Mouse (Mus musculus) liver, embryonic 14.5 days (tissue): ENCODE results near the gene Snrpd3.

Source experiments
- CTCF ChIP-seq: IDR thresholded peaks from 2 replicates; pipeline ENCODE4 v1.5.1; 2016; ENCODE audit warnings: antibody characterized with exemption, low read depth, control low read depth
- EP300 ChIP-seq: IDR thresholded peaks from 2 replicates; pipeline ENCODE4 v1.6.1; 2016; ENCODE audit warnings: antibody characterized with exemption, low read depth

DNA sequence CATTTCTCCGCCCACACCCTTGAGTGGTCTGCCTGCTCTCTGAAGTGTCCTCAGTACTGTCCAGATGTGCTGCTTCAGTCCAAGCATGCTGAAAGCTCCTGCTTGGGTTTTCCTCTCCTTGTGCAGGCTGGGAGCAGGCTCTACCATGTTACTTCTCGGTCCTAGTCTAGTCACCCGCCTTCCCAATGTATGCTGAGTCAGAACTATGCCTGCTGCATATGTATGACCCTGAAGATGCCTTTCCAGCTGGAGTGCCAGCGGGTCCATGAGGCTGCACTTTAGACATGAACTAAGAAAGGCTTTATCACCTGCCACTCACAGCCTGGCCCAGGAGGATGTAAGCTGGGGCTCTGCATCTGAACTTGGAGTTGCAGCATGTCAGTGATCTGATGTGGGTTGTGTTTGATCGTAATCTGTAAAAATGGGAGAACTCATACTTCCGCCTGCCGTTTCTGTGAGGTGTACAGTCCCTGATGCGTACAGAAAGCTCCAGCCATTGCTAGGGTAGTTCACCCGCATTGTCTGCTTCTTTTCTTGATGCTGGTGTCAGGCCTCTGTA, 14.3 kb downstream of the Snrpd3 start:
- TF ChIP-seq CTCF (no peak), EP300 (no peak)
